Mouse (Mus musculus): Measurements from ENCODE around the gene Adam19.

The Adam19 gene

DNA sequence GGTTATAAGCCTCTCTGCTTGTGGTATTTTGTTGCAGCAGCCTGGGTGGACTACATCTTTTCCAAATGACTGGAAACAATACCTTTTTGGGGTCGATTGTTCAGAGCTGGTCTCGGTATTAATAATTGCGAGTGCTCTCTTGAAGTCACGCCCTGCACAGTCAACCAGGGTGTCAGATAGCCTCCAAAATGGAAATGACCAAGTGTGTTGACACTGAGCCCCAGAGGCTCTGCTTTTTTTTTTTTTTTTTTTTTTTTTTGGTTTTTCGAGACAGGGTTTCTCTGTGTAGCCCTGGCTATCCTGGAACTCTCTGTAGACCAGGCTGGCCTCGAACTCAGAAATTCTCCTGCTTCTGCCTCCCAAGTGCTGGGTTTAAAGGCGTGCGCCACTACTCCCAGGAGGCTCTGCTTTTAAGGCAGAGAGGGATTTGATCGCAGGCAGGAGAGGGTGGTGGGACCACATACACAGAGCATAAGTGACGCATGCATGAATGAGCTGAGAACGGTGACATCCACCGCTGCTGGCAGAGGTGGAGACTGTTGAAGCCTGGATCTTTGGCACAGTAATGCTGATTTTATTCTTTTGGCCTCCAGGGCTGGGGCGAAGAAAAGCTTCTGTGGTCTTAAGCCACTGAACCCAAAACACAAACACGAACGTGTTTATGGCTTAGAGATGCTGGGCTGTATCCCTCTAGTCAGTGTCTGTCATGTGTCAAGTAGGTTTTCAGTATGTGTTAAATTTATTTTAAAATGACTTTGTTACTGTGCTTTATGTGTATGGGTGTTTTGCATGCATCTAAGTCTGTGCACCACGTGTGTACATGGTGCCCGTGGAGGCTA is 18.3 kb downstream of the Adam19 start:
- no peak for DNase-seq

- no peak for DNase-seq
These were observed 19.7 kb downstream of the Adam19 start for GRCm38 (mm10) chr11:46075507-46075906.

DNA sequence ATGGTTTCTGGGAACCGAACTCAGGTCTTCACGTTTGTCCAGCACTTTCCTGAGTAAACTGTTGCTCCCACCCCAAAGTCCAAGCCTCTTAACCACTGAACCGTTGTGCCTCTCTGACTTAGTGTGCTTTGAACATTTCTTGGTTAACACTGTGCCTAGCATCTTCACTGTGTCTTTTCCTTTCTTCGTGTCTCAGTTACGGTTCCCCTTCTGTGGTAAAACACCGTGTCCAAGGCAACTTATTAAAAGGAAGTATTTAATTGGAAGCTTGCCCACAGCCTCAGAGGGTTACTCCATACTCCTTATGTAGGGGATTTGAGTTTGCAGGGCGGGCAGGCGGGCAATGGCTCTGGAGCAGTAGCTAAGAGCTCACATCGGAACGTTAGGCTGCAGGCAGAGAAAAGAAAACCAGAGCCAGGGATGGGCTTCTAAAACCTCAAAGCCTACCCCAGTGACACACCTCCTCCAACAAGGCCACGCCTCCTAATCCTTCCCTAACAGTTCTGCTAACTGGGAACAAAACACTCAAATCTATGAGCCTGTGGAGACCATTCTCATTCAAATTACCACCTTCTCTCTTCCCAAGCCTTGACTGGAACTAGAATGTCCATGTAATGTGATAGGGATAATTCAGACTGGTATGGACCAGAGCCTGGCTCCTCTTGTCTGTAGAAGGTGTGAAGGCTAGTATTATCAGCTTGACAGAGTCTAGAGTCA is 20.8 kb downstream of the Adam19 start:
- DNase-seq = no peak

GRCm38 (mm10) chr11:46077304-46077703 is 21.5 kb downstream of the Adam19 start:
- no peak for DNase-seq

GRCm38 (mm10) chr11:46077732-46078375 is 22.1 kb downstream of the Adam19 start:
- no peak for DNase-seq

DNA sequence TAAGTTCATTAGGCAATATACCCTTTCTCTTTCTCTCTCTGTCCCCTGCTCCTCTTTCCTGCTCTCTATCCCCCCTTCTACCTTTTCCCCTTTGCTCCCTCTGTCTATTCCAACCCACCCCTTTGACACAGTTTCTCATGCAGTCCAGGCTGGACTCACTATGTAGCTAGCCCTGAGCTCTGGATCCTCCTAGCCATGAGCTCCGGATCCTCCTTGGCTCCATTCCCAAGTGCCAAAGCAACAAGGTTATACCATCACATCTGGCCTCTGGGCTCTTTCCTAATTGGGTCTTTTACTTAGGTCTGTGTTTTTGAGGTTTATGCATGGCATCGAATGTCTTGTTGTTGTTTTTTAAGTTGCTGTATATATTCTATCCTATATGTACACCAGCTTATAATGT is 25.3 kb downstream of the Adam19 start:
- no peak for DNase-seq

DNA sequence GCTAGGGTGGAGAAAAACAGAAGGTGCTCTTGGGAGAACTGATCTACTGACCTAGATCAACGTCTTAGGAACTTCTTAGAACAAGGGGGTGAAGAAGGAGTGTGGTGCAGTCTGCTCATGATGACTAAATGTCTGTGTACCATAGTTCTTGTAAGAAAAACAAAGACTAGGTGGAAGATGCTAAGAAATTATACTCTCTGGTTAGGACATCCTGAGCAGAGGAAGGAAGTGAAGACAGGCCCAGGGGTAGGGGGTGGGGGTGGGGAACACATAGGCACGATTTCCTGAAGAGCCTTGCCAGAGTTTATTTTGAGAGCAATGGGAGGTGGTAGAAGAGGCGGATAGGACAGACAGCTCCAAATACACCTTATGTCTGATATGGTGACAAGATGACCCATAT is 27.6 kb downstream of the Adam19 start:
- no peak for DNase-seq

DNA sequence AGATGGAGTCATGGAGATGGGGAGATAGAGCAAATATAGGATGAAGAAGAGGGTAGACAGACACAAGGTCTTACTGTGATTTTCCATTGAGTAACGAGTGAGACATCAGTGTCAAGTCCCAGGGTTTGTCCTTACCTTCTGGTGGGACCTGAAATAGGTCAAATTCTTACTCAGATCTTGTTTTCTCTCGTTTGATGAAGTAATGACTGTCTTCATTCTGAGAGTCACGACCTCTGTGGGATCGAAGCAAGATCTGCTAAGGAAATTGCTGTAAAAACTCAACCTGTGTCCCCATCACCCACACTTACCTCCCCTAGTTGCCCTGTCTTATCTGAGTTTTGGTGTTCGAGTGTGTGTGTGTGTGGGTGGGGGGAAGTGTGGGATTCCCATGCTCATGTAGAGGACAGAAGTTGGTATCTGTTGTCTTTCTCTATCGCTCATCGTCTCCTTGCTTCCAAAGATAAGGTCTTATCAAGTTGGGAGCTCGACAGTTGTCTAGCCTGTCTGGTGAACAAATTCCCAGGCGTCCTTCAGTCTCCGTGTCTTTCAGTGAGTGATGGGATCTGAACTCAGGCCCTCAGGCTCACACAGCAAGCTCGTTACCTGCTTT is 28.1 kb downstream of the Adam19 start:
- DNase-seq = no peak

- DNase-seq = no peak
These were observed 28.8 kb downstream of the Adam19 start for GRCm38 (mm10) chr11:46084568-46084967.

DNA sequence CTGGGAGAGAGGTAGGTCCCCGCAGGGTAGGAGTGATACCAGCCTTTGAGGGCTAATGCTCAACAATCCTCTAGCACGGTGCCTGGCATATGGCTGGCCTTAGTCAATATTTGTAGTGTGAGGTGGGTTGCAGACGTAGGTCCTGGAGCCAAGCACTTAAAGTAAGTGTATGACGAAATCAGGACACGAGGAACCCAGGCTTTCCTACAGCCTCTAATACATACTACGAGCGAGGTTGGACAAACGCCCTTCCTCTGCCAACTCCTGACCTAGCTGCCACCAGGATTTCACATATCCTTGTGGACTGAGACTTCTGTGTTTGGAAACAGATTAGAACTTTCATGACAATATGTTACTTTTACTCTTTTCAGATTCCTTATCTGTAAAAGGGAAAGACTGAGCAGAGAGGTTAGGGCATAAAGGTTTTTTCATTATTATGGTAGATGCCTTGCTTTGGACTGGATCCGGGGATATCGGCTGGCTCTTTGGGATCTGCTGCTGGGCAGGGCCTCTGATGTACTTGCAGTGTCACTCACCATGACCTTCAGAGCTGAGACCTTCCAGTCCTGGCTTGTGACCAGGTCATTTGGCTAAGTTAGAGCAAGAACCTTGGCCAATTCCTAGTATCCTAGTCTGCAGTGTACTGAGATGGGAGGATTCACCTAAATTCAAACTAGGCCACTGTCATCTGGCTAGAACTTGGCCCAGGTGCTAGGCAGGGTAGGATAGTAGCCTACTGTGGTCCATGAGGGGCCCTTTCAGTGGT is 29.8 kb downstream of the Adam19 start:
- DNase-seq = no peak

- DNase-seq = no peak
These were observed 30.7 kb downstream of the Adam19 start for GRCm38 (mm10) chr11:46086446-46086845.

- DNase-seq = no peak
These were observed 33.4 kb downstream of the Adam19 start for GRCm38 (mm10) chr11:46089081-46089713.

DNA sequence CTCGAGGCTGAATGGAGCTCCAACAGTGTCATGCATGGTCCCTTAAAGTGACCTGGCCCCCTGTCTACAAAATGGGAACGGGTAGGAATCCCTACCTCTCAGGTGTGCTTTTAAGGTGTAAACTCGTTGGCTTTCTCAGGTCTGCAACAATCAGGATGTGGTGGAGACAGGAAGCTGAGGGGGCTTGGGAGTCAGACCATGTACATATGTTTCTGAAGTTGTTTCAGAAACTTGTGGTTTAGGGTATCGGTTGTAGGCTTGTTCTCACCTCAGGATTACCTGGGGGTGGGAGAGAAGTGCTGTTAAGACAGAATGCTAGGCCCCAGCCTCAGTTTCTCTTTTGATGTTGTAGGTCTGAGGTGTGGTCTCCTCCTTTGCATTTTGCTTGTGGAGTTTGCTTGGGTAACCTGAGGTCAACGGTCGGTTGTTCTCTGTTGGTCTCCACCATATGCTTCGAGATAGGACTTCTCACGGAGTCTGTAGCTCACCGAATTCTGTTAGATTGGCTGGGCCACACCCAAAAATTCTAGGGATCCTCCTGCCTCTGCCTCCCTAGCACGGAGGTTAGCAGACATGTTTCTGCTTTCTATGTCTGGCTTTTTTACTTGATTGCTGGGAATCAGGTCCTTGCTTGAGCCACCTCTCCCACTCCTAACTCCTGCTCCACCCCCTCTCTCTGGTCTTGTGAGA is 34.4 kb downstream of the Adam19 start:
- DNase-seq = no peak

DNA sequence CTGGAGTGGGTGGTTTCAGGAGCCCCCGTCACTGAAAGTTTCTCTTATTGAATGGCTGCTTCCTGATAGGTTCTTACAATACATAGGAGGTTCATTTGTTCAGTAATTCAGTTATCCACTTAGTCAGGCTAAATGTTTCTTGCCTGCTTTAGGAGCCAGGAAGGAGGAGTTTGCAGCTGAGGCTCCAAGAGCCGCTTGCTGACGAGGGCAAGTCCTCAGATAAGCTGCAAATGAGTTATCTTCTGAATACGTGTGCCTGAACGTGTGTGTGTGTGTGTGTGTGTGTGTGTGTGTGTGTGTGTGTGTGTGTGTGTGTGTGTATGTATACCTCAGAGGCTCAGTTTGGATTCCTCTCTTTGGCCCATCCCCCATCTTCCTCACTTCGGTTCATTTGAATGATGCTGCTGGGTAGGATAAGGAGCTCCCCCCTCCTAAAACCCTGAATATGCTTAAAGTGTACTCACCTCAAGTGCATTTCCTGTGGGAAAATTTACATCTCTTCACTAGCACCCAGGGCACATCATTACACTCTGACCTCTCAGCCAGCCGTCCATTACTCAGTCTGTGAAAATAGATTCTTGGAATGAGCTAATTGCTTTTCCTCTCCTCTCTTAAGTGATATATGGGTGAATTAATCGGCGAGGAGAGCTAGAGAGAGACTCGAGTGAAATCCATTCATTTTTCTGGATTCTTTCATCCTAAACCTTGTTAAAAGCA is 35.3 kb downstream of the Adam19 start:
- DNase-seq = no peak

DNA sequence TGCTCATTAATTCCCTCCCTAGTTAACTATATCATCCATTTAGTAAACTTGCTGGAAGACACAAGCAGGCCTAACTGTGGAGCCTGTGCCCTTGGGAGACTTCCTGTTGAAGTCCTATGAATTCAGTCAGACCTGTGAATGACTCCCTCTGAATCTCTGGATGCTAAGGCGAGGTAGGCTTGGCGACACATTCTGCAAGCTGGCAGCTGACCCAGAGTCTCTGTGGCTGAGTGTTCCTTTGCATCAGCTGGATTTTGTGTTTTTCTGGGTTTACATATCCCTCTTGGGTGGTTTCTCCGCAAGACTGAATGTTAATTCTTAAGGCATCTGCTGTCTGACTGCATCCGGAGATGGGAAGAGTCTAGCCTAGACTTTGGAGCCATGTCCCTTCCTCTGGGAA is 36.3 kb downstream of the Adam19 start:
- no peak for DNase-seq

GRCm38 (mm10) chr11:46095477-46096264 is 39.9 kb downstream of the Adam19 start:
- DNase-seq = no peak

DNA sequence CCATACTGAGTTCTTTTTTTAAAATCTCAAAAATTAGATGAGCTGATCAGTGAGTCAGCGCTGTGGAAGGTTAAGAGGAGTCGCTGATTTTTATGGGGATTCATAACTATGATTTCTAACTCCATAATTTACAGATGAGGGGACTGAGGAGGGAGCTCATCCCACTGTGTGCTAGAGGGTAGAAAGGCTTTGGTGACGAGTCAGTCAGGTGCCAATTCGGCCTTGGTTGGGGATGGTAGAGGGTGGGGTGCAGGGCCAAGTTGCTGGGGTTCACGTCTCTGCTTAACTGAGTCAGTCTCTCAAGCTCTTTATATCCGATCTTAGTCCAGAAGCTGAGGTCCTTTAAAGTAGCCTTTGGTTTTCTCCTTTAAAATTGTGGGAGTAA is 40.5 kb downstream of the Adam19 start:
- DNase-seq = no peak

DNA sequence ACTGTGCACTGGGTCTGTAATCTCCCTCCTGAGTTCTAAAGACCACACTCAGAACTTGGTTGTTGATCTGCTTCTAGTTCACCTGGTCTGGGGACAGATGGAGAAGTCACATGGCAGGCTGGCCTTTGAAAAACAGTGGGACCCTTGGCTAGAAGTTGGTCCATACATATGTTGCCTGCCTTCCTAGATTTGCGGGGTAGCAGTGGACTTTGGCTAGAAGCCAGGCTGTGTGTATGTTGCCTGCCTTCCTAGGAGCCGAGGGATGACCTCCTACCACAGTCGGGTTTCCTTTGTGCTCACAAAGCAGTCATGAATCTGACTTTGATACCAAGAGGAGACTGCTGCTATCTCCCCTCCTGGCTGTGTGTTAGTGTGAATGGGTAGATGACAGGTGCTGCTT is 41.3 kb downstream of the Adam19 start:
- no peak for DNase-seq

DNA sequence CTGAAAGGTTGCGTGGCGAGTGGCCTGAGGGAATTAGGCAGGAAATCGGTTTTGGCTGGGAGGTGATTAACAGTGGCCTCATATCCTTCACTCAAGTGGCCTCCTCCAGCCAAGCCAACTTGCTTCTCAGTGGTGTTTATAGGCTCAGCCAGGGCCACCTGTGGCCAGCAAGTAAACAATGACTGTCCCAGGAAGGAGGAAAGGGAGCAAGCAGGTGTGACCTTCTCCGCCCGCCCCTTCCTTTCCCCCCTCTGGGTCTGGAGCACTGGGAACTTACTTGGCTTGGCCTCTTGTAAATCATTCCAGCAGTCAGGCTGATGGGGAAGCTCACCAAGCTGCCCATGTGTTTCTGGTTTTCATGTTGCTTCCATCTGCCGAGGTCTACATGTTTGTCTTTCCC is 46.3 kb downstream of the Adam19 start:
- DNase-seq = no peak

GRCm38 (mm10) chr11:46107046-46107445 is 51.3 kb downstream of the Adam19 start:
- no peak for DNase-seq

Measured in B cell, adult 2 months (primary cell).